Mouse (Mus musculus) right cerebral cortex, adult 18-20 months (tissue): ENCODE measurements around the gene Stag1.

ENCODE experiments used
- DNase-seq: peaks from one replicate; pipeline ENCODE4 v3.0.0; 2022; ENCODE audit warnings: mixed read lengths

Stag1 gene

GRCm38 (mm10) chr9:100964106-100964505, 366.5 kb downstream of the Stag1 start:
- no peak for DNase-seq

- DNase-seq = no peak
These were observed 371.9 kb downstream of the Stag1 start for GRCm38 (mm10) chr9:100969461-100969860.

GRCm38 (mm10) chr9:100978666-100979065, 381.1 kb downstream of the Stag1 start:
- no peak for DNase-seq

GRCm38 (mm10) chr9:100979260-100979659, 381.7 kb downstream of the Stag1 start:
- DNase-seq = no peak

- DNase-seq = no peak
These were observed 385.2 kb downstream of the Stag1 start for GRCm38 (mm10) chr9:100982786-100983185.

- DNase-seq = no peak
These were observed 387.0 kb downstream of the Stag1 start for GRCm38 (mm10) chr9:100984381-100985310.

GRCm38 (mm10) chr9:100987006-100987405, 389.4 kb downstream of the Stag1 start:
- DNase-seq = no peak

- no peak for DNase-seq
These were observed 390.3 kb downstream of the Stag1 start for GRCm38 (mm10) chr9:100987850-100988249.

- no peak for DNase-seq
These were observed 393.0 kb downstream of the Stag1 start for GRCm38 (mm10) chr9:100990609-100991008.

GRCm38 (mm10) chr9:100991321-100991720, 393.7 kb downstream of the Stag1 start:
- no peak for DNase-seq

- no peak for DNase-seq
These were observed 394.6 kb downstream of the Stag1 start for GRCm38 (mm10) chr9:100992191-100992590.

GRCm38 (mm10) chr9:100993937-100994336, 396.3 kb downstream of the Stag1 start:
- DNase-seq = no peak

- DNase-seq = no peak
These were observed 399.5 kb downstream of the Stag1 start for GRCm38 (mm10) chr9:100997138-100997537.

GRCm38 (mm10) chr9:101002053-101002452, 404.5 kb downstream of the Stag1 start:
- no peak for DNase-seq

GRCm38 (mm10) chr9:101002841-101003240, 405.2 kb downstream of the Stag1 start:
- DNase-seq = no peak

- DNase-seq = no peak
These were observed 405.7 kb downstream of the Stag1 start for GRCm38 (mm10) chr9:101003302-101003701.

GRCm38 (mm10) chr9:101005866-101006265, 408.3 kb downstream of the Stag1 start:
- no peak for DNase-seq
